Mouse (Mus musculus) cortical plate, adult 2 months (tissue): ENCODE measurements around the gene Ube2o.

ENCODE experiments used
- CTCF ChIP-seq: fragments of 200-500 bp; IDR thresholded peaks from 2 replicates; pipeline ENCODE4 v1.5.1; 2011; ENCODE audit warnings: mild to moderate bottlenecking, control low read depth, low read length; ENCODE audit not compliant: insufficient read depth; ENCODE audit errors: extremely low read depth
- POLR2A ChIP-seq: fragments of 200-500 bp; IDR thresholded peaks from 2 replicates; pipeline ENCODE4 v1.6.1; 2011; ENCODE audit warnings: mild to moderate bottlenecking, low read length, control low read depth; ENCODE audit not compliant: insufficient read depth; ENCODE audit errors: extremely low read depth

DNA sequence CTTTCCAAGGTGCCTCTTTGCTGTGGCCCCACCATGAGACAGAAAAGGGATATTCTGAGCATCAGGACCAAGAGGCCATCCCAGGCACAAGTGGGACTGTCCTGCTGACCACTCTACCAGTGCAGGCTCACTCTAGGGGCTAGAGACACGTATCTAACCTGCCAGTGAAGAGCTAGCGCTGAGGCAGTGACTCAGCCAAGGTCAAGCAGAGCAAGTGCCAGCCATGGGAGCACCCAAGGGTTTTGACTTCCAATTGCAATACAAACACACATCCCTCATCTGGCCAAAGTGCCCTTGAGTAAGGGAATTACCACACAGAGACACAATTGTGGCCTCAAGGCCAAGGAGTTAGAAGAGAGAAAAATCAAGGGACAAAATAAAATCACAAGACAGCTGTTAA, 5.9 kb downstream of the Ube2o start:
- TF ChIP-seq CTCF (no peak), POLR2A (no peak)
